Mouse (Mus musculus) E14TG2a.4 (cell line): ENCODE results near the gene Ncoa3.

ENCODE experiments used
- CTCF ChIP-seq: conservative IDR thresholded peaks from 2 replicates; pipeline ENCODE4 v1.5.1; 2014; ENCODE audit warnings: low read length
- NANOG ChIP-seq: IDR thresholded peaks from 2 replicates; pipeline ENCODE4 v1.6.1; 2014; ENCODE audit warnings: borderline replicate concordance, low read length, mixed read lengths
- POU5F1 ChIP-seq: IDR thresholded peaks from 2 replicates; pipeline ENCODE4 v1.6.1; 2014; ENCODE audit warnings: low read length, borderline replicate concordance

DNA sequence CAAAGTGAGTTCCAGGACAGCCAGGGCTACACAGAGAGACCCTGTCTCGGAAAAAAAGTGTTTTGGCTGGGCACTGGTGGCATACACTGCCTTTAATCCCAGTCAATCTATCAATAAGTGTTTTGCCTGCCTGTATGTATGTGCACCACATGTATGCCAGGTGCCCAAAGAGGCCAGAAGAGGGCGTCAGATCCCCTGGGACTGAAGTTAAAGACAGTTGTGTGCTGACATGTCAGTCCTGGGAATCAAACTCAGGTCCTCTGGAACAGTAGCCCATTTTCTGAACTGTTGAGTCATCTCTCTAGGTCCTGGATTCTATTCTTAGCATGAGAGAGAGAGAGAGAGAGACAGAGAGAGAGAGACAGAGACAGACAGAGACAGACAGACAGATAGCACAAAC is 25.4 kb upstream of the Ncoa3 start:
- no peak for TF ChIP-seq NANOG
- peak; percentile 48 for TF ChIP-seq CTCF
- TF ChIP-seq POU5F1: no peak
